Mouse (Mus musculus) adrenal gland, adult 2 months (tissue): Measurements from ENCODE around the gene Prdm1. TPM values are rescaled to one million over a fixed set of nuclear protein-coding genes. Genes with fewer than 3 reads are reported as not detected.
A peak's percentile ranks its signal among the peaks of the same experiment; 100 is the strongest.

Experiments
- DNase-seq: peaks from one replicate; pipeline ENCODE4 v3.0.0; 2021
- polyA plus RNA-seq: library from polyadenylated mRNA; depleted of rRNA; stranded (reverse); fragments of >200 nt; gene quantifications from 2 replicates; pipeline ENCODE4 v1.2.3, GENCODE M21; 2012
- total RNA-seq, 2 experiments: library from RNA; stranded (reverse); gene quantifications; 2 replicates each; pipeline ENCODE4 v1.2.3; 2021

The Prdm1 gene
- total and polyA plus RNA-seq, 3 experiments: 1.3 to 2.2 (median 1.5) TPM

DNA sequence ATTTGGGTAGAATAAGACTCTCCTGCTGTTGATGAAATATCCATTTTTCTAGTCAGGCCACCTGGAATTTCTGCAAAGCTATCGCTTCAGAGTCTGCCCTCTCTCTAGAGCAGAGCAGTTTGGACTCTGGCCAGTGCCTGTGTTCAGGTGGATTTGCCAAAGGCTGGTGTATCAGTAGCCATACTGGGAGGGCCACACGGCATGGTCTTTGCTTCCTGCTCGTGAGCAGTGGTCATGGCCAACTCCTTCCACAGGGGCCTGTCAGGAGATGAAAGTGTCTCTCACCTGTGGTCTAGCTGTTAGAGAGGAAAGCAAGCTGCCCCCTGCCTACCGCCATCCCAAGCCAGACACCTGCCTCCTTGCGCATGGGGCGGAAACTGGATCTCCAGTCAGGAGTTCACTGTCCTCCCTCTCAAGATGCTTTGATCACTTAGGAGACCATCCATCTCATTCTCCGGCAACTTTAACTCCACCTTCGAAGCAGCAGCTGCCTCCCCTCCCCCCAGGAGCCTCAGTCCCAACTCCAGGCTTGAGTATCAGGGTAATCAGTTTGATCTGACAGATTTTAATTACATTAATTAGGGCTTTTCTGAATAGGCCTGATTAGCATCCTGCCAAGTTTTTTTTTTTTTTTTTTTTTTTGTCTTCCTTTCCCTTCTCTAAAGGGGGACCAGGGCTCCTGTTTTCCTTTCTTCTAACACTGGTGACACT is 35.3 kb downstream of the Prdm1 start:
- no peak for DNase-seq

GRCm38 (mm10) chr10:44490899-44491422 is 37.3 kb downstream of the Prdm1 start:
- no peak for DNase-seq

DNA sequence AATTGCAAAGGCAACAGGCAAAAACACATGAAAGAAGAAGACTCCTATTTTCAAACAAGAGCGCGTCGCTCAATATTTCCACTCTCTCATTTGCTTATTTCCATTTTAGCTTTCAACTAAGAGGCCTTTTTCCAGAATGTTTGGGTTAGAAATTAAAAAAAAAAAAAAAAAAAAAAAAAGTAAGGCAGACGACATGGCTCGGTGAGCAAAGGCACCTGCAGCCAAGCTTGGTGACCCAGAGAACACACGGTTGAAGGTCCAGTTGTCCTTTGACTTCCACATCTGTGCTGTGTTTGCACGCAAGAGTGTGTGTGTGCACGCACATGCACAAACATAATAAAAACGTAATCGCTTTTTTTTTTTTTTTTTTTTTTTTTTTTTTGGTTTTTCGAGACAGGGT is 41.2 kb downstream of the Prdm1 start:
- no peak for DNase-seq

DNA sequence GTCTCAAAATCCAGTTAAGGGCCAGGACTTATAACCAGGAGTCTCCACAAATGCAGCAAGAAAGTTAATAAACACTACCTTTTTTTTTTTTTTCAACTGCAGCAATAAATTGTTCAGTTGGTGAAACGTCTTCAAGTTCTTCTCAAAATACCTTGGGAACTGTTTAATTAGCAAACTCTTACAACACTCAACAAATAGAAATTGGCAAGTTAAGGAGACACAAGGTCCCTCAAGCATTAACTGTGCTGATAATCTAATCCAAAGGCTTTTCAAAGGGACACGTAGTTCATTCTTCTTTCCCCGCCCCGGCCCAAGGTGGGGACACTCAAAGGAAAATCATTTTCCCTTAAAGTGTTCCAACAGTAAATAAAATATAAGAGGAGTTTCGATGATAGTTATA is 44.2 kb downstream of the Prdm1 start:
- no peak for DNase-seq

GRCm38 (mm10) chr10:44483116-44483515 is 45.2 kb downstream of the Prdm1 start:
- DNase-seq: no peak

GRCm38 (mm10) chr10:44481379-44481778 is 46.9 kb downstream of the Prdm1 start:
- peak; percentile 49 for DNase-seq

GRCm38 (mm10) chr10:44479286-44479685 is 49.0 kb downstream of the Prdm1 start:
- DNase-seq: no peak

GRCm38 (mm10) chr10:44478091-44478490 is 50.2 kb downstream of the Prdm1 start:
- no peak for DNase-seq

DNA sequence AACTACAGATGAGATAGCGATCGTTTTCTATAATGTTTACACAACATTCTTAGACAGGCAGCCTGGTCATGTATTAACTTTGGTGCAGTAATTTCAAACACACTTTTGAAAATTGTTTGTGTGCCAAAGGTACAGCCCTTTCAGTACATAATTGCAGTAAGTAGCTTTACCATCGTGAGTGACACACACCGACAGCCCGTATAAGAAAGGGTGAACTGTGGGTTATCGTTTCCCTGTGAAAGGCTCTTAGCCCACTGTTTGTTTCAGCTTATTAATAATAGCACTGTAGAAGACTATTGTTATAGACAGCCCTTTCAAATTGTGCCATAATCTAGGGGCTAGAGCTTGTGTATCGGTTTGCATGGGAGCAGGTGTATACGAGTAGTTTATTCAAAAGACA is 51.1 kb downstream of the Prdm1 start:
- no peak for DNase-seq

DNA sequence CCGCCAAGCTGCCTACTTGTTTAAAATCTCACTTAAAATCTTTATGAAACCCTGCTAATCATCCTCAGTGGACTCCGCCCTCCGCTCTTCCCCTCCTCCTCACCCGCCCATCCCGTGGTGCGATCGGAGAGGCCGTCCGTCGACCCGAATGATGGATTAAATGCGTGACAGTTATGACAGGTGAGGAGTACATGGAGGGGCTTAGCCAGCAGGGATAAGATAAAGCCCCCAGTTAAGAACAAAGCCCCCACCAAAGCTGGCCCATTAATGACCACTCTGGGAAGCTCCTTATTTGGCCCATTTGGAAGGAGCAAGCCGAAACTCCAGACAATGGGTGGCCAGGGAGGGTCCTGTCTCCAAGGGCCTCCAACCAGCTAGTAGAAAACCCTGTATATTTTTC is 51.8 kb downstream of the Prdm1 start:
- DNase-seq: no peak

GRCm38 (mm10) chr10:44475376-44475775 is 52.9 kb downstream of the Prdm1 start:
- no peak for DNase-seq

DNA sequence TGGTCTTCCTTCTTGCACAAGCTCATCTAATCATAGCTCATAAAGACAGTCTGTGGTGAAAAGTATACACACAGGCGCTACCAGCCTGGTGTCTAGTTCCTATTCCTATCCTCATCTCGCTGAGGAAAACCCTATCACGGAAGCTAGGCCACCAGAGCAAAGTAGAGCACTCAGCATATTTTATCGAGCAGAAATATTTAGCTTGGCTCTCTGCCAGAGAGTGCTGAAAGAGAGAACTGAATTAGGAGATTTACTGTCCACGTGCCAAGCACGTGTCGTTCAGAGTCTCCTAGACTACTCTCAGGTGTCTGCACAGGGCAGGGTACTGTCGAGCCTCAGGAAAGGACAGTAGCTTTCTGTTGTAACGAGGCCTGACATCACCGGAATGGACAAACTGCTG is 54.0 kb downstream of the Prdm1 start:
- no peak for DNase-seq

DNA sequence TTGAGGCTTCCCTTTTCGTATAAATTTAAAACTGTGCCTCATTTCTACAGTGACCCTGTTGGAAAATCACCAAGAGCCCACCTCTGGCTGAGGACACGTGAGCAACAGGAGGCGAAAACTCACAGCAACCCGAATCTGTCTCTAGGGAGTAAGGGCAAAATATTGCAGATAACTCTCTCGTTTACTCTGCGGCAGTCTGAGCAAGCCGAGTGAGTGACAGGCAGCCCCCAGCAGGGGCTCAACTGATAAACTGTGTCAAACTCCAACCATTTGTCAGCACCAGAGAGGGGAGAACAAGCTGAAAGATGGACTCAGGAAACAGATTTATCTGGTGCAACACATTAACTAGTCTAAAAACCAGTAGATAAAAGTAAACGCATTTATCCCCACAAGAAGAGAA is 62.7 kb downstream of the Prdm1 start:
- no peak for DNase-seq

DNA sequence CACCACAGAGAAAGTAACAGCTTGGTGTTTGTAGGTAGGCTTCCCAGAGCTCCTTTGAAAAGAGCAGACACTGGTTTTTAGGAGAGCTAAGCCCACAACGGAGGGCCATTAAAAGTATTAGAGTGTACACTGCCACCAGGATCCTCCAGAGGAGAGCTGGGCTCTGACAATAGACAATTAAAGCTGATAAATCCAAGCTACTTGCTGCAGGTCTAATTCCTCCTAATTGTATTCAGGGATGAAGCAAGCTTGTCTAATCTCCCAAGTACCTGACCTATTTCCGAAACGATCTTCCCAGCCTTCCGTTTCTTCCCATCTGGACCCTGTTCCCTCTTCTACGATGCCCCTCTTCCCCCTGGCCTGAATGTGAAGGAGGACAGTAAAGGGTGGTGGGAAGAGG is 63.7 kb downstream of the Prdm1 start:
- DNase-seq: no peak

GRCm38 (mm10) chr10:44463856-44464255 is 64.4 kb downstream of the Prdm1 start:
- DNase-seq: no peak

GRCm38 (mm10) chr10:44462351-44462750 is 66.0 kb downstream of the Prdm1 start:
- no peak for DNase-seq

DNA sequence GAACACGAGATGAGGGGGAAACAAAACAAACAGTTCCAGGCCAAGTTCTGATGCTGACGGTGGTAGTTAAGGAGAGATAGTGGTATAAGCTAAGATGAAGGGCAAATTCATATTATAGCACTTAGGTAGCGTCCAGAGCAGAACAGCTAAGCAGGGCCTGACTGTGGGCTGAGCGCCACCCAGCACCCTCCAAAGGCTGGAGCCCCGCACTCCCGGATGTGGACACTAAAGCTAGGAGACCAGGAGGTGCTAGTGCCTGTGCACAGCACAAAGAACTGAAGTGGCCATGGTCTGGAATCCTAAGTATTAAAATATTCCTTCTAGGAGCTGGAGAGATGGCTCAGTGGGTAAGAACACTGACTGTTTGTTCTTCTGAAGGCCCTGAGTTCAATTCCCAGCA is 67.2 kb downstream of the Prdm1 start:
- no peak for DNase-seq

DNA sequence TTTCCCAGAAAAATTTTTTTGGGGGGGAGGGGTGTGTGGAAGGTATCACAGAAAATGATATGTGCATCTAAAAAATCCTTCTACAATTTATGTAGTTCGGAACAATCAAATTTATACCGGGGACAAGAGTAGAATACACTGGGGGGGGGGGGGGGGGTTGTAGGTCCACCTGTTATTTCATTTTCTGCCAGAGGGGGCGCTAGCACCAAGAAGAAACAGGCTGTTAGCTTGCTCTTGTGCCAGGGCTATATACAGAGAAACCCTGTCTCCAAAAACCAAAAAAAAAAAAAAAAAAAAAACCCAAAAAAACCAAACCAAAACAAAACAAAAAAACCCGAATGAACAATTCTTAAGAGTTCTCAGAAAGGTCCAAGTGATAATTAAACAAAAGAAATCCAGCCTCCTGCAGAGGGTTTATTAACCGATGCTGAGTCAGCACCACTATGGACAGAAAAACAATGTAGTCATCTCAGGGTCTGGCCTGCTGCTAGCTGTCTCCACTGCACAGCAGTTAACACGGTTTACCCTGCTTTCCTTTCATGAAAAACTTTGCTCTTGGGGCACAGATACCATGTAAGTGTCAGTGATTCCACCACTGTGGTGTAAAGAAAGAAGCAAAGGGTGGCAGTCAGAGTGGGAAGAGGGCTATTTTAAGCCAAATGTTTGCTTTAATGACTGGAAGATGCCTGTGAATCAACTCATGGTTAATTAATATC is 68.0 kb downstream of the Prdm1 start:
- peak; percentile 65 for DNase-seq

GRCm38 (mm10) chr10:44459321-44460000 is 68.8 kb downstream of the Prdm1 start:
- DNase-seq: no peak

GRCm38 (mm10) chr10:44458534-44459315 is 69.6 kb downstream of the Prdm1 start:
- peak; percentile 88 for DNase-seq

DNA sequence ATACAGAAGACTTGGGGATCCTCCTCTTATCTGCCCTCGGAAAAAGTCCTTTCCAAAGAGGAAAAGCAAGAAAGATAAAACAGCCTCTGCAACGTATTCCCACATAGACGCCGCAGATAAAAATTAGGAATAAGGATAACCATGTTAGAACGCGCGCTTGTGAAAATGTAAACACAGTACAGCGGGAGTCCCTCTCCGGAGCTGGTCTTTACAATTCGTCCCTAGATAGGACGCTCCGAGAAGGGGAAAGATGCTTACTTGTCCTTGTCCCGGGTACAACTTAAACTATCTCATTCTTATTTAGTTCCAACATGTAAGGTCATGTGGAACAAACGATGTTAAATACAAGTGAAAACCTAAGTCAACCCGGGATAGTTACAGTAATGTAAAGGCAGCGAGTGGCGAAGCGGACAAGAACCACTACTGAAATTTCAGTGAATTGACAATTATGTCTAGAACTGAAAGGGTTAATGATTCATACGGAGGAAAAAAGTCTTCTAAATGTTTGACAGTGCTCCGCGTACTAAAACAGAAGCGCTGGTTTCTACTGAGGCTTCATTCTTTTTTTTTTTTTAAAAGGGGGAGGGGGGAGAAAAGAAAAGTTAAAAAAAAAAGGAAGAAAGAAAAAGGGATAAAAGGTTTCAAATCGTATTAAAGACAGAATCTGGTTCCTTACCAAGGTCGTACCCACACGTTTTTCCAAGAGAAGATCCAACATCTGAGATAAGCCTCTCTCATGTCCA is 70.3 kb downstream of the Prdm1 start:
- DNase-seq: no peak
